31 mouse cellular contexts compared by ENCODE assay signal in the genomic region with DNA sequence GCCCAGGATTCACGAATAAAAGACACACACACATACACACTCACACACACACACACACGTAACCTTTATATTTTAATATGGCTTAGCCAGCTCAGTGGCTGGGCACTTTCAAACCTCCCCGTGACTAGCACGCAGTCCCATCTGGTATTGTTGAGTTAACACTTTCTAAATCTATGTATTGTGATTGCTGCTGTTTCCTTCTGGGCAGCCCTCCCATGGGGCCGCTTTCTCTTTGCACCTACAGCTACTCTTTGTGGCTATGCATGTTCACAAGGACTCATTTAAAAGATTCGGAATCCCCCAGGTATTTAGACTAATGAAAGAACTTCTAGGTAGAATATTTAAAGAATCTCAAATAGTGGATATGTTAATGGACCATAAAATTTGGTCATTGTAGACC.
"Had no signal": no experiment of that assay in that cellular context is flagged by ENCODE, and none has a peak within 500 bp of the region (broad histone marks: within the 10 kb centered on the region; RNA-seq: fewer than 3 reads in every experiment).

No protein-coding gene starts in this region.

- H3K27ac ChIP-seq: left cerebral cortex, adult 2 months; limb, embryonic 10.5 days; limb, embryonic 12.5 days; limb, embryonic 13.5 days; limb, embryonic 15.5 days; liver, embryonic 12.5 days; liver, embryonic 13.5 days; liver, embryonic 14.5 days; liver, embryonic 15.5 days; lung, embryonic 15.5 days; macrophage; midbrain, embryonic 12.5 days; midbrain, embryonic 13.5 days; midbrain, embryonic 15.5 days; neural tube, embryonic 12.5 days had no signal

- H3K9ac ChIP-seq: limb, embryonic 12.5 days; limb, embryonic 13.5 days; limb, embryonic 15.5 days; liver, embryonic 12.5 days; liver, embryonic 13.5 days; liver, embryonic 14.5 days; liver, embryonic 15.5 days; liver, postnatal 0 days; lung, embryonic 14.5 days; lung, embryonic 15.5 days; midbrain, embryonic 12.5 days; midbrain, embryonic 13.5 days; midbrain, embryonic 15.5 days; neural tube, embryonic 12.5 days had no signal

- H3K9me3 ChIP-seq: limb, embryonic 10.5 days; limb, embryonic 12.5 days; limb, embryonic 13.5 days; limb, embryonic 15.5 days; liver, embryonic 12.5 days; liver, embryonic 13.5 days; liver, embryonic 15.5 days; lung, embryonic 15.5 days; megakaryocyte, embryonic 14.5 days; midbrain, embryonic 12.5 days; midbrain, embryonic 13.5 days; midbrain, embryonic 15.5 days; neural tube, embryonic 12.5 days had no signal

- ATAC-seq: liver, embryonic 12.5 days; liver, postnatal 0 days; lung, postnatal 0 days; midbrain, embryonic 13.5 days; midbrain, embryonic 15.5 days; midbrain, embryonic 16.5 days had no signal

- H3K36me3 ChIP-seq: midbrain, embryonic 15.5 days had no signal

- H3K4me1 ChIP-seq: limb, embryonic 10.5 days; limb, embryonic 12.5 days; limb, embryonic 13.5 days; limb, embryonic 15.5 days; lung, embryonic 15.5 days; megakaryocyte, embryonic 14.5 days; midbrain, embryonic 12.5 days; midbrain, embryonic 13.5 days; midbrain, embryonic 15.5 days; neural tube, embryonic 12.5 days had no signal

- H3K4me2 ChIP-seq: limb, embryonic 12.5 days; limb, embryonic 13.5 days; limb, embryonic 15.5 days; liver, embryonic 11.5 days; liver, embryonic 12.5 days; liver, embryonic 13.5 days; liver, embryonic 15.5 days; lung, embryonic 14.5 days; lung, embryonic 15.5 days; midbrain, embryonic 12.5 days; midbrain, embryonic 13.5 days; midbrain, embryonic 15.5 days; neural tube, embryonic 12.5 days had no signal

- DNase-seq: left cerebral cortex, postnatal 4 days; liver; liver, embryonic 13.5 days; liver, postnatal 0 days; lung, adult 18-20 months; lung, adult 2 months; lung, embryonic 14.5 days; lung, postnatal 10 days; lung, postnatal 14 days; lung, postnatal 36 days; lung, postnatal 4 days; midbrain, embryonic 14.5 days had no signal

- H3K27me3 ChIP-seq: limb, embryonic 12.5 days; limb, embryonic 13.5 days; limb, embryonic 15.5 days; liver, embryonic 12.5 days; liver, embryonic 13.5 days; liver, embryonic 15.5 days; lung, embryonic 15.5 days; megakaryocyte, embryonic 14.5 days; midbrain, embryonic 12.5 days; midbrain, embryonic 13.5 days; midbrain, embryonic 15.5 days; neural tube, embryonic 12.5 days had no signal

- H3K4me3 ChIP-seq: left cerebral cortex, adult 2 months; limb, embryonic 10.5 days; limb, embryonic 12.5 days; limb, embryonic 13.5 days; limb, embryonic 15.5 days; liver, embryonic 12.5 days; liver, embryonic 13.5 days; liver, embryonic 15.5 days; lung, embryonic 15.5 days; megakaryocyte, embryonic 14.5 days; midbrain, embryonic 12.5 days; midbrain, embryonic 13.5 days; midbrain, embryonic 15.5 days; myocyte; neural tube, embryonic 12.5 days had no signal
